Mouse (Mus musculus): ENCODE results near the gene Spsb1. TPM values are rescaled to one million over a fixed set of nuclear protein-coding genes. Genes with fewer than 3 reads are reported as not detected.

The Spsb1 gene
- polyA plus RNA-seq, 1 experiment from 2014 or later: 5.1 TPM

DNA sequence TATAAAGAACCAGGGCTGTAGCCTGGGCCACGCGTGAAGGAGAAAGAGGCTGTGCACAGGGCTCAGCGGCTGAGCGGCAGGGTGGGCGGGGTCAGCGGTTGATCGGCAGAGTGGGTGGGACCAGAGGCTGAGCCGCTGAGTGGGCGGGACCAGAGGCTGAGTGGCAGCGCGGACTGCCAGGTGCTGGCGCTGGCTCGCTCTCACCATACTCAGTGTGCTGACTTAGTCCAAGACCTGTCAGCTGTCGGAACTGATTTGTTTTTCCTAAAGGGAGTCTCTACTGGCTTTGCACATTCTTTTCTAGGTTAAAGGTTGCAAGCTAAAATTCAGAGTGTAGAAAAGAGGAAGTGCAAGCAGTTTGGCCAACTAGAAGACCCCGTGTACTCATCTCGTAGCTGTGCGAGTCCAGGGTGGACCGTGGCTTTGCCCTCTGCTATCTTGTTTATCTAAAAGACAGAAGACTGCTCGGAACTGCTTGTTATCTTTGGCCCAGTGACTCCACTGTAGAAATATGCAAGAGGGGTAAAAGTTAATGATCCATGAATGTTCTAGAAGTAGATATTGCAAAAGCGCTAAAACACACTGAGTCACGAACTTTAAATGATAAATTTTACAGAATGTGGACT, 34.2 kb upstream of the Spsb1 start:
- Histone ChIP-seq H3K9me3 (replicated peaks; ENCODE audit: control insufficient read depth, low read length, poor library complexity, severe bottlenecking) (no peaks in the 10 kb centered on the region), H3K4me1 (ENCODE audit: control insufficient read depth, insufficient read depth, low read length) (peaks cover 17% of the 10 kb centered on the region), H3K4me3 (ENCODE audit: low read depth, low read length) (peak overlapping the region; percentile 25), H3K36me3 (ENCODE audit: control insufficient read depth, insufficient read depth, low read length) (no peaks in the 10 kb centered on the region), H3K27me3 (ENCODE audit: control insufficient read depth, insufficient read depth, low read depth, low read length) (no peaks in the 10 kb centered on the region), H3K27ac (ENCODE audit: low read length) (peak overlapping the region; percentile 71; the same call in 1 of the 2 replicates), H3K4me2 (ENCODE audit: low read length) (peak overlapping the region; percentile 61), H3K9ac (ENCODE audit: low read depth, low read length) (peak overlapping the region; percentile 61; the same call in 1 of the 2 replicates)
- 9% methylated on average over 21 of the region's 21 CpGs for WGBS
- peak; percentile 95 for ATAC-seq

DNA sequence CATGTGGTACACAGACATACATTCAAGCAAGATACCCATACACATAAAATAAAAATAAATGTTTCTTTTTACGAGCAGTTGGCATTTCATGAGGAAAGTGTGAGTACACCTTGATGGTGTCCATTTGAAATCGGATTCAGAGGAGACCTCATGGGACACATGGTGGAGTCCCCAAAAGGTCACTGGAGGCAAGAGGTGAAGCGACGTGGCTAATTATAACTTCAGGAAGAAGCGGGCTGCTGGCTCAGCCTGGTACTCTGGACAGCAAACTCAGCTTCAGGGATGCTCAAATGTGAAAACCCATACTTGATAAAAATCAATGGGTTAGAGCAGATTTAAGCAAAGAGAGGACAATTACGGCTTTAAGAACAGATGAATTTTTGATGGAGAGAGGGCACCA, 33.5 kb upstream of the Spsb1 start:
- Histone ChIP-seq H3K27ac (ENCODE audit: low read length) (peak overlapping the region; percentile 71; the same call in 1 of the 2 replicates), H3K36me3 (ENCODE audit: control insufficient read depth, insufficient read depth, low read length) (no peaks in the 10 kb centered on the region), H3K4me3 (ENCODE audit: low read depth, low read length) (no peak overlapping the region), H3K9ac (ENCODE audit: low read depth, low read length) (peak overlapping the region; percentile 61; the same call in 1 of the 2 replicates), H3K9me3 (replicated peaks; ENCODE audit: control insufficient read depth, low read length, poor library complexity, severe bottlenecking) (no peaks in the 10 kb centered on the region), H3K27me3 (ENCODE audit: control insufficient read depth, insufficient read depth, low read depth, low read length) (no peaks in the 10 kb centered on the region), H3K4me1 (ENCODE audit: control insufficient read depth, insufficient read depth, low read length) (peaks cover 17% of the 10 kb centered on the region), H3K4me2 (ENCODE audit: low read length) (peak overlapping the region; percentile 61)
- WGBS: 64% methylated on average over 6 of the region's 6 CpGs
- no peak for ATAC-seq

- no peaks in the 10 kb centered on the region for H3K9me3 ChIP-seq (replicated peaks; ENCODE audit: control insufficient read depth, low read length, poor library complexity, severe bottlenecking)
- H3K36me3 ChIP-seq (ENCODE audit: control insufficient read depth, insufficient read depth, low read length): no peaks in the 10 kb centered on the region
- H3K9ac ChIP-seq (ENCODE audit: low read depth, low read length): no peak overlapping the region
- no peak overlapping the region for H3K4me2 ChIP-seq (ENCODE audit: low read length)
- peaks cover 17% of the 10 kb centered on the region for H3K4me1 ChIP-seq (ENCODE audit: control insufficient read depth, insufficient read depth, low read length)
- H3K27me3 ChIP-seq (ENCODE audit: control insufficient read depth, insufficient read depth, low read depth, low read length): no peaks in the 10 kb centered on the region
- H3K27ac ChIP-seq (ENCODE audit: low read length): no peak overlapping the region
- H3K4me3 ChIP-seq (ENCODE audit: low read depth, low read length): no peak overlapping the region
- ATAC-seq: no peak
- 85% methylated on average over 10 of the region's 10 CpGs for WGBS
These were observed 32.0 kb upstream of the Spsb1 start for GRCm38 (mm10) chr4:149986671-149987417.

DNA sequence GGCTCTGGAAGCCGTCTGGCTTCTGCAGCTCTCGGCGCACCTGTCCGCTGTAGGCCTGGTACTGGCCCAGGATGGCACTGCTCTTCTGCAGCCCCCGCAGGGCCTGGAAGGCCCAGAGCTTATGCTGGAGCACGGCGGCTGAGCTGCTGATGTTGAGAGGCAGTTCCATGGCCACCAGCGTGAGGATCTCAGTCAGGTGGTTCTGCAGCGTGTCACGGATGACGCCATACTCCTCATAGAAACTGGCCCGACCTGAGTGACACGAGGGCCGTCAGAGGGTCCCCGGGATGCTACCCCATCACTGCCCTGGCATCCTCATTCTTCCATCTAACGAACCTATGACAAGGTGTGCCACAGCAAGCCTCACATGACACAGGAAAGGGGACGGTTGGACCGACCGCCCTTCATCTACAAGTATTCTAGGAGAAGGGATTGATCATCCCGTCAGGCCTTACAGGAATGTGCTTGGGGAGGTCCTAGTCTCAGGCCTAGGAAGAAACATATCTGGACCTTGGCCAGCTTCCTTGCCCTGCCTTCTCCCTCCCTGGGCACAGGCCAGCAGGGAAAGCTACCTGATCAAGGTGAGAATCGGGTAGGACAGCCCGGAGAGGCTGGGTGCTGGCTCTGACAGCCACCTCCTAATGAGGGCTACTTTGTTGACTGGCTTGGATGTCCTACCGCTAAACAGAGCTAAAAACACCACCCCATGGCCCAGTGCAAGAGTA, 29.2 kb upstream of the Spsb1 start:
- Histone ChIP-seq H3K9me3 (replicated peaks; ENCODE audit: control insufficient read depth, low read length, poor library complexity, severe bottlenecking) (no peaks in the 10 kb centered on the region), H3K36me3 (ENCODE audit: control insufficient read depth, insufficient read depth, low read length) (no peaks in the 10 kb centered on the region), H3K27me3 (ENCODE audit: control insufficient read depth, insufficient read depth, low read depth, low read length) (no peaks in the 10 kb centered on the region), H3K4me1 (ENCODE audit: control insufficient read depth, insufficient read depth, low read length) (peaks cover 9% of the 10 kb centered on the region), H3K27ac (ENCODE audit: low read length) (no peak overlapping the region), H3K4me3 (ENCODE audit: low read depth, low read length) (no peak overlapping the region), H3K9ac (ENCODE audit: low read depth, low read length) (no peak overlapping the region), H3K4me2 (ENCODE audit: low read length) (no peak overlapping the region)
- 92% methylated on average over 23 of the region's 23 CpGs for WGBS
- no peak for ATAC-seq

GRCm38 (mm10) chr4:149982154-149982553, 27.3 kb upstream of the Spsb1 start:
- no peak overlapping the region for H3K27ac ChIP-seq (ENCODE audit: low read length)
- WGBS: 83% methylated on average over 15 of the region's 15 CpGs
- ATAC-seq: no peak

GRCm38 (mm10) chr4:149979819-149980308, 25.0 kb upstream of the Spsb1 start:
- peak; percentile 59; the same call in 1 of the 2 replicates for ATAC-seq
- H3K27ac ChIP-seq (ENCODE audit: low read length): no peak overlapping the region
- H3K36me3 ChIP-seq (ENCODE audit: control insufficient read depth, insufficient read depth, low read length): no peaks in the 10 kb centered on the region
- no peak overlapping the region for H3K4me3 ChIP-seq (ENCODE audit: low read depth, low read length)
- peaks cover 7% of the 10 kb centered on the region; the same call in 1 of the 2 replicates for H3K4me1 ChIP-seq (ENCODE audit: control insufficient read depth, insufficient read depth, low read length)
- 2% methylated on average over 12 of the region's 12 CpGs for WGBS
- peak overlapping the region; percentile 47; the same call in 1 of the 2 replicates for H3K9ac ChIP-seq (ENCODE audit: low read depth, low read length)
- no peaks in the 10 kb centered on the region for H3K9me3 ChIP-seq (replicated peaks; ENCODE audit: control insufficient read depth, low read length, poor library complexity, severe bottlenecking)
- H3K27me3 ChIP-seq (ENCODE audit: control insufficient read depth, insufficient read depth, low read depth, low read length): no peaks in the 10 kb centered on the region
- peak overlapping the region; percentile 47 for H3K4me2 ChIP-seq (ENCODE audit: low read length)

More at GRCm38 (mm10) chr4:149982154-149982553, 27.3 kb upstream of the Spsb1 start:
- Histone ChIP-seq H3K4me1 (ENCODE audit: control insufficient read depth, insufficient read depth, low read length) (peaks cover 7% of the 10 kb centered on the region; the same call in 1 of the 2 replicates), H3K9ac (ENCODE audit: low read depth, low read length) (no peak overlapping the region), H3K9me3 (replicated peaks; ENCODE audit: control insufficient read depth, low read length, poor library complexity, severe bottlenecking) (no peaks in the 10 kb centered on the region), H3K36me3 (ENCODE audit: control insufficient read depth, insufficient read depth, low read length) (no peaks in the 10 kb centered on the region), H3K27me3 (ENCODE audit: control insufficient read depth, insufficient read depth, low read depth, low read length) (no peaks in the 10 kb centered on the region), H3K4me3 (ENCODE audit: low read depth, low read length) (no peak overlapping the region), H3K4me2 (ENCODE audit: low read length) (no peak overlapping the region)

GRCm38 (mm10) chr4:149978820-149979219, 24.0 kb upstream of the Spsb1 start:
- Histone ChIP-seq H3K27ac (ENCODE audit: low read length) (no peak overlapping the region), H3K9ac (ENCODE audit: low read depth, low read length) (no peak overlapping the region), H3K4me2 (ENCODE audit: low read length) (no peak overlapping the region), H3K9me3 (replicated peaks; ENCODE audit: control insufficient read depth, low read length, poor library complexity, severe bottlenecking) (no peaks in the 10 kb centered on the region), H3K27me3 (ENCODE audit: control insufficient read depth, insufficient read depth, low read depth, low read length) (no peaks in the 10 kb centered on the region), H3K4me3 (ENCODE audit: low read depth, low read length) (no peak overlapping the region), H3K4me1 (ENCODE audit: control insufficient read depth, insufficient read depth, low read length) (peaks cover 7% of the 10 kb centered on the region; the same call in 1 of the 2 replicates), H3K36me3 (ENCODE audit: control insufficient read depth, insufficient read depth, low read length) (no peaks in the 10 kb centered on the region)
- ATAC-seq: no peak
- WGBS: 86% methylated on average over 2 of the region's 2 CpGs

- no peaks in the 10 kb centered on the region for H3K27me3 ChIP-seq (ENCODE audit: control insufficient read depth, insufficient read depth, low read depth, low read length)
- no peak overlapping the region for H3K4me3 ChIP-seq (ENCODE audit: low read depth, low read length)
- no peak overlapping the region for H3K9ac ChIP-seq (ENCODE audit: low read depth, low read length)
- H3K4me1 ChIP-seq (ENCODE audit: control insufficient read depth, insufficient read depth, low read length): peaks cover 7% of the 10 kb centered on the region; the same call in 1 of the 2 replicates
- H3K27ac ChIP-seq (ENCODE audit: low read length): no peak overlapping the region
- no peak for ATAC-seq
- H3K36me3 ChIP-seq (ENCODE audit: control insufficient read depth, insufficient read depth, low read length): no peaks in the 10 kb centered on the region
- WGBS: 51% methylated on average over 17 of the region's 17 CpGs
- no peak overlapping the region for H3K4me2 ChIP-seq (ENCODE audit: low read length)
- no peaks in the 10 kb centered on the region for H3K9me3 ChIP-seq (replicated peaks; ENCODE audit: control insufficient read depth, low read length, poor library complexity, severe bottlenecking)
These were observed 23.1 kb upstream of the Spsb1 start for GRCm38 (mm10) chr4:149977801-149978544.

Measured in midbrain, embryonic 16.5 days (tissue).